Mouse (Mus musculus) heart, postnatal 0 days (tissue): ENCODE measurements around the gene Khdc1a.

ENCODE experiments used
- CTCF ChIP-seq: IDR thresholded peaks from 2 replicates; pipeline ENCODE4 v1.5.1; 2016; ENCODE audit warnings: antibody characterized with exemption, control low read depth, low read depth
- EP300 ChIP-seq: IDR thresholded peaks from 2 replicates; pipeline ENCODE4 v1.6.1; 2016; ENCODE audit warnings: antibody characterized with exemption, low read depth

DNA sequence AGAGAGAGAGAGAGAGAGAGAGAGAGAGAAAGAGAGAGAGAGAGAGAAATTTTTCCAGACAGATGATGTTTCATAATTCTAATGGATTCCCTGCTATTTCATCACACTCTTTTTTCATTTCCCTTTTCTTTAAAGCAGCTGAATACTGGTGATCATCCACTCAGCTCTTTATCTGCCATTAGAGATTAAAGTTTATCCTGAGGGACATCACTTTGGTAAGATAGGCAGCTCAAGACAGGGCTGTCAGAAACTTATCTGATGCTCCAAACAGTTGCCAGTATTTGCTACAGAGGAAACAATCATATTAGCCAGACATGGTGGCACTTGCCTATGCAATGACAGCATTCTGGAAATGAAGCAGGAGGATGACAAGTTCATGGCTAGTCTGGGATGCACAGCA is 31.2 kb upstream of the Khdc1a start:
- no peak for TF ChIP-seq CTCF
- TF ChIP-seq EP300 = no peak
